Mouse (Mus musculus): ENCODE measurements around the gene Olfr202.
"Not testable (repeated sequence)": the region's sequence is repeated elsewhere in the genome, so short reads cannot be mapped to it uniquely, and the experiment has no call there.

- TF ChIP-seq CTCF (IDR thresholded peaks at IDR 0.05; ENCODE audit: low read depth, low read length); TAL1 (conservative IDR thresholded peaks at IDR 0.05; ENCODE audit: low read depth, low read length); GATA1 (IDR thresholded peaks at IDR 0.05; ENCODE audit: borderline replicate concordance, low read length); POLR2AphosphoS5 (IDR thresholded peaks at IDR 0.05; ENCODE audit: insufficient replicate concordance, low read depth, low read length); GATA2 (IDR thresholded peaks at IDR 0.05; ENCODE audit: borderline replicate concordance, low read depth, low read length): not testable (repeated sequence)
These were observed 36.7 kb upstream of the Olfr202 start for GRCm38 (mm10) chr16:59323262-59323661.
